Mouse (Mus musculus): Measurements from ENCODE around the gene Rap1b. TPM values are rescaled to one million over a fixed set of nuclear protein-coding genes. Genes with fewer than 3 reads are reported as not detected.

Gene Rap1b
- total RNA-seq, 1 experiment = 49.6 TPM

DNA sequence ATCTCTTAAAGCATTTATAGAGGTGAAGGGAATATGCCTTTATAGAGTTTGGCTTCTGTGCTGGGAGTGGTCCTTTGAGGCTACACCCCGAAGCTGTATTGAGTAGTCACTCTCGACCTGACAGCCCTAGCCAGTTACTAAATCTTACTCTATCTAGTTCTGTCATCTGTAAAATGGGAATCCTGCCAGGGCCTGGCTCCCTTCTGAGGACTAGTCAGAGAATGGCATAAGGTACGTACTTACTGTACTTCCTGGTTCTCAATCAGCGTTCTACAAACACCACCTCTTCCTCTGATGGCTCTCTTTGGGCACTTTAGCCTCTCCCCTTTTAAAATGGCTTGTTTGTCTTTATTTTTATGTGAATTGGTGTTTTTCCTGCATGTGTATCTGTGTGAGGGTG is 28.1 kb upstream of the Rap1b start:
- in situ Hi-C loops (cut with MboI; ENCODE audit: low sequenced_read_pairs in 2 of 2, unreplicated experiment in 2 of 2) = no loop called here
- Histone ChIP-seq H3K9ac (ENCODE audit: insufficient read depth, low read depth, low read length, poor library complexity, severe bottlenecking) (no peak overlapping the region), H3K9me3 (ENCODE audit: control insufficient read depth, insufficient read depth, low read depth, low read length) (no peaks in the 10 kb centered on the region), H3K27ac (ENCODE audit: insufficient read depth, low read depth, low read length, poor library complexity, severe bottlenecking) (no peak overlapping the region), H3K36me3 (ENCODE audit: control insufficient read depth, insufficient read depth, low read length, poor library complexity, severe bottlenecking) (no peaks in the 10 kb centered on the region), H3K4me1 (ENCODE audit: control insufficient read depth in 2 of 2, insufficient read depth in 2 of 2, low read length in 2 of 2, poor library complexity in 1 of 2) (peaks cover 0 to 2% of the 10 kb centered on the region in 2 experiments; a peak in 1 of 4 replicates), H3K4me3 (ENCODE audit: insufficient read depth in 1 of 2, low read depth in 1 of 2, low read length in 2 of 2, poor library complexity in 1 of 2, severe bottlenecking in 1 of 2) (no peak overlapping the region)
- no peak for TF ChIP-seq ZNF384 (IDR thresholded peaks at IDR 0.05; ENCODE audit: low read depth, low read length)
- TF ChIP-seq ZC3H11A (IDR thresholded peaks at IDR 0.05; ENCODE audit: borderline replicate concordance, low read depth, low read length) = no peak
- TF ChIP-seq MAFK (IDR thresholded peaks at IDR 0.05; ENCODE audit: insufficient read depth, low read depth, low read length) = no peak
- no peak for TF ChIP-seq HCFC1 (IDR thresholded peaks at IDR 0.05; ENCODE audit: borderline replicate concordance, insufficient read depth, low read length)
- no peak for TF ChIP-seq CHD2 (IDR thresholded peaks at IDR 0.05; ENCODE audit: low read depth, low read length)
- no peak for DNase-seq (ENCODE audit: low read depth, low spot score)

DNA sequence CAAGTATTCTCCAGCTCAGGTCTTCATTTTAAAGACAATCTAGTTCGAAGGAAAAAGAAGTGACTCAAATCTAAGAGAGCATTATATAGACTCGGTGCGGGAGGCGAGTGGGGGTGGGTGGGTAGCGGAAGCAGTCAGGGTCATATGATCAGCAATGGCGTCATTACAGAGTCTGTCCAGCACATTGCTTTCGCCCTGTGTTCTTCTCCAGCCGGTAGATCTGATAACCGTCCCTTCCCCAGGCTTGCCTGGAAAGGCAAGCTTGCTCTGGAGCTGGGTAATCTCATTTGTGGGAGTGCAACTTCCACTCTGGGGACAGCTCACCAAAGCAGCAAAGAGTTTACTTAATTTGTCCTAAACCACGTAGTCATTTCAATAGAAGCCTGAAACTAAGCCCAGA is 26.6 kb upstream of the Rap1b start:
- H3K27ac ChIP-seq (ENCODE audit: insufficient read depth, low read depth, low read length, poor library complexity, severe bottlenecking) = no peak overlapping the region
- H3K4me3 ChIP-seq (ENCODE audit: insufficient read depth in 1 of 2, low read depth in 1 of 2, low read length in 2 of 2, poor library complexity in 1 of 2, severe bottlenecking in 1 of 2) = no peak overlapping the region
- in situ Hi-C loops (cut with MboI; ENCODE audit: low sequenced_read_pairs in 2 of 2, unreplicated experiment in 2 of 2) = no loop called here
- no peaks in the 10 kb centered on the region for H3K9me3 ChIP-seq (ENCODE audit: control insufficient read depth, insufficient read depth, low read depth, low read length)
- peaks cover 0 to 2% of the 10 kb centered on the region in 2 experiments; a peak in 1 of 4 replicates for H3K4me1 ChIP-seq (ENCODE audit: control insufficient read depth in 2 of 2, insufficient read depth in 2 of 2, low read length in 2 of 2, poor library complexity in 1 of 2)
- TF ChIP-seq CHD2 (IDR thresholded peaks at IDR 0.05; ENCODE audit: low read depth, low read length) (no peak), HCFC1 (IDR thresholded peaks at IDR 0.05; ENCODE audit: borderline replicate concordance, insufficient read depth, low read length) (no peak), ZNF384 (IDR thresholded peaks at IDR 0.05; ENCODE audit: low read depth, low read length) (no peak), ZC3H11A (IDR thresholded peaks at IDR 0.05; ENCODE audit: borderline replicate concordance, low read depth, low read length) (no peak), MAFK (IDR thresholded peaks at IDR 0.05; ENCODE audit: insufficient read depth, low read depth, low read length) (no peak)
- H3K36me3 ChIP-seq (ENCODE audit: control insufficient read depth, insufficient read depth, low read length, poor library complexity, severe bottlenecking) = no peaks in the 10 kb centered on the region
- no peak for DNase-seq (ENCODE audit: low read depth, low spot score)
- H3K9ac ChIP-seq (ENCODE audit: insufficient read depth, low read depth, low read length, poor library complexity, severe bottlenecking) = no peak overlapping the region

DNA sequence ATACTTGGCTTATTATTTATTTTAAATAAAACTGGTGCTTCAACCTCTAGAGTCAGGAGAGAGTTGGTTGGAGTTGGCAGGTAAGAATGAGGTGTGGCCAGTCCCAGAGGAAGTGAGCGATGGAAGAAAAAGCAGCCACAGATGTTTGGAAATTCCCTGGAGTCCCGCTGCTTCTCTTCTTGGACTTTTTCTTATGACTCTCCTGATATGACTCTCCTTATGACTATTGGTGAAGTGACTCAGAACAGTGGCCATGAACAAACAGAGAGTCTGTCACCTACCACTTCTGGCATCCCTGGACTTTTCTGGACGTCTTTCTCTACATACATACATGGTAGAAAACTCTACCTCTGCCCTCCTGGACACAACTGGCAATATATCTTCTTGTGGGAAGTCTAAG is 21.5 kb upstream of the Rap1b start:
- no peak for DNase-seq (ENCODE audit: low read depth, low spot score)
- Histone ChIP-seq H3K4me3 (ENCODE audit: insufficient read depth in 1 of 2, low read depth in 1 of 2, low read length in 2 of 2, poor library complexity in 1 of 2, severe bottlenecking in 1 of 2) (no peak overlapping the region), H3K9me3 (ENCODE audit: control insufficient read depth, insufficient read depth, low read depth, low read length) (no peaks in the 10 kb centered on the region), H3K36me3 (ENCODE audit: control insufficient read depth, insufficient read depth, low read length, poor library complexity, severe bottlenecking) (no peaks in the 10 kb centered on the region), H3K4me1 (ENCODE audit: control insufficient read depth in 2 of 2, insufficient read depth in 2 of 2, low read length in 2 of 2, poor library complexity in 1 of 2) (peaks cover 0 to 6% of the 10 kb centered on the region in 2 experiments; a peak in 2 of 4 replicates), H3K27ac (ENCODE audit: insufficient read depth, low read depth, low read length, poor library complexity, severe bottlenecking) (no peak overlapping the region), H3K9ac (ENCODE audit: insufficient read depth, low read depth, low read length, poor library complexity, severe bottlenecking) (no peak overlapping the region)
- TF ChIP-seq CHD2 (IDR thresholded peaks at IDR 0.05; ENCODE audit: low read depth, low read length) (no peak), HCFC1 (IDR thresholded peaks at IDR 0.05; ENCODE audit: borderline replicate concordance, insufficient read depth, low read length) (no peak), MAFK (IDR thresholded peaks at IDR 0.05; ENCODE audit: insufficient read depth, low read depth, low read length) (no peak), ZNF384 (IDR thresholded peaks at IDR 0.05; ENCODE audit: low read depth, low read length) (no peak), ZC3H11A (IDR thresholded peaks at IDR 0.05; ENCODE audit: borderline replicate concordance, low read depth, low read length) (no peak)
- in situ Hi-C loops (cut with MboI; ENCODE audit: low sequenced_read_pairs in 2 of 2, unreplicated experiment in 2 of 2) = no loop called here

DNA sequence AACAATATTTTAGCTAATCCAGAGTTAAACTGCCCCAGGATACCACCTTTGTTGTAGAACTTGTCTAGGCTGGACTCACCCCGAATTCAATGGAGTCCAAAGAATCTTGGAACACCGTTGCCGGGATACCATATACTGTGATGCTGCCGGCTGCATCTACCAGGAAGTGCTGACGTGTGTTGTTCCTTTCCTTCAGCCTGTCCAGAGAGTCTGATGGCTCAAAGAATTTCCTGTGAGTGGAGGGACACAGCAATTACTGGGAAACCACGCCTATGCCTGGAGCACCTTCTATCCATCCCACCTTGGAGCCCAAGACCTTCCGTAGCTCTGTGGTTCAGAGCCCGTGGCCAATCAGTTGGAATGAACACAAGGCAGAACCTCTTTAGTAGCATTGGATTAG is 20.8 kb upstream of the Rap1b start:
- H3K9ac ChIP-seq (ENCODE audit: insufficient read depth, low read depth, low read length, poor library complexity, severe bottlenecking) = no peak overlapping the region
- peaks cover 0 to 11% of the 10 kb centered on the region in 2 experiments; a peak in 2 of 4 replicates for H3K4me1 ChIP-seq (ENCODE audit: control insufficient read depth in 2 of 2, insufficient read depth in 2 of 2, low read length in 2 of 2, poor library complexity in 1 of 2)
- no peak for DNase-seq (ENCODE audit: low read depth, low spot score)
- H3K4me3 ChIP-seq (ENCODE audit: insufficient read depth in 1 of 2, low read depth in 1 of 2, low read length in 2 of 2, poor library complexity in 1 of 2, severe bottlenecking in 1 of 2) = no peak overlapping the region
- in situ Hi-C loops (cut with MboI; ENCODE audit: low sequenced_read_pairs in 2 of 2, unreplicated experiment in 2 of 2) = no loop called here
- H3K27ac ChIP-seq (ENCODE audit: insufficient read depth, low read depth, low read length, poor library complexity, severe bottlenecking) = no peak overlapping the region
- no peak for TF ChIP-seq ZC3H11A (IDR thresholded peaks at IDR 0.05; ENCODE audit: borderline replicate concordance, low read depth, low read length)
- TF ChIP-seq ZNF384 (IDR thresholded peaks at IDR 0.05; ENCODE audit: low read depth, low read length) = no peak
- no peak for TF ChIP-seq CHD2 (IDR thresholded peaks at IDR 0.05; ENCODE audit: low read depth, low read length)
- peak; percentile 44; the same call in 1 of the 2 replicates for TF ChIP-seq MAFK (IDR thresholded peaks at IDR 0.05; ENCODE audit: insufficient read depth, low read depth, low read length)
- no peak for TF ChIP-seq HCFC1 (IDR thresholded peaks at IDR 0.05; ENCODE audit: borderline replicate concordance, insufficient read depth, low read length)
- H3K36me3 ChIP-seq (ENCODE audit: control insufficient read depth, insufficient read depth, low read length, poor library complexity, severe bottlenecking) = no peaks in the 10 kb centered on the region
- H3K9me3 ChIP-seq (ENCODE audit: control insufficient read depth, insufficient read depth, low read depth, low read length) = no peaks in the 10 kb centered on the region

DNA sequence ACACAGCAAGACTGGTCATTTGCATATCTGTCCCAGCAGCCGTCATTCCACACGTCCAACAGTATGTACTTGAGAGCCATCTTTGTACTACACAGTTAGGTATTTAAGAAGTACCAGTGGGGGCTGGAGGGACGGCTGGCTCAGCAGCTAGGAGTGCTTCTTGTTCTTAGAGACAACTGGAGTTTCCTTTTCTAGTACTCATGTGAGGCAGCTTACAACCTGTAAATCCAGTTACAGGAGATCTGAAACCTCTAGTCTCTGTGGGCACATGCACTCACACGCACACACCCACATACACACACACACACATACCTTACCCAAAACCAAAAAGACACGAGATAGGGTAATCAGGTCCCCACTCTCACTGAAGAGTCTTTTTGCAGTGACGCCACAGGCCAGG is 18.9 kb upstream of the Rap1b start:
- H3K9ac ChIP-seq (ENCODE audit: insufficient read depth, low read depth, low read length, poor library complexity, severe bottlenecking) = no peak overlapping the region
- TF ChIP-seq CHD2 (IDR thresholded peaks at IDR 0.05; ENCODE audit: low read depth, low read length) = no peak
- no peak for TF ChIP-seq ZNF384 (IDR thresholded peaks at IDR 0.05; ENCODE audit: low read depth, low read length)
- no peak for TF ChIP-seq ZC3H11A (IDR thresholded peaks at IDR 0.05; ENCODE audit: borderline replicate concordance, low read depth, low read length)
- no peak for TF ChIP-seq HCFC1 (IDR thresholded peaks at IDR 0.05; ENCODE audit: borderline replicate concordance, insufficient read depth, low read length)
- no peak for TF ChIP-seq MAFK (IDR thresholded peaks at IDR 0.05; ENCODE audit: insufficient read depth, low read depth, low read length)
- no peaks in the 10 kb centered on the region for H3K9me3 ChIP-seq (ENCODE audit: control insufficient read depth, insufficient read depth, low read depth, low read length)
- no peak overlapping the region for H3K4me3 ChIP-seq (ENCODE audit: insufficient read depth in 1 of 2, low read depth in 1 of 2, low read length in 2 of 2, poor library complexity in 1 of 2, severe bottlenecking in 1 of 2)
- H3K27ac ChIP-seq (ENCODE audit: insufficient read depth, low read depth, low read length, poor library complexity, severe bottlenecking) = no peak overlapping the region
- no peak for DNase-seq (ENCODE audit: low read depth, low spot score)
- no peaks in the 10 kb centered on the region for H3K36me3 ChIP-seq (ENCODE audit: control insufficient read depth, insufficient read depth, low read length, poor library complexity, severe bottlenecking)
- in situ Hi-C loops (cut with MboI; ENCODE audit: low sequenced_read_pairs in 2 of 2, unreplicated experiment in 2 of 2) = no loop called here
- peaks cover 0 to 20% of the 10 kb centered on the region in 2 experiments; a peak in 2 of 4 replicates for H3K4me1 ChIP-seq (ENCODE audit: control insufficient read depth in 2 of 2, insufficient read depth in 2 of 2, low read length in 2 of 2, poor library complexity in 1 of 2)
